Mouse (Mus musculus): Measurements from ENCODE around the gene Kiz. TPM values are rescaled to one million over a fixed set of nuclear protein-coding genes. Genes with fewer than 3 reads are reported as not detected.

Kiz gene
- polyA plus RNA-seq, 1 experiment from 2014 or later, result 35.5 TPM

- Histone ChIP-seq H3K36me3 (peaks cover 8% of the 10 kb centered on the region; the same call in 1 of the 2 replicates), H3K9ac (replicated peaks) (peak overlapping the region; percentile 81), H3K4me2 (peak overlapping the region; percentile 78), H3K27ac (peak overlapping the region; percentile 99), H3K27me3 (no peaks in the 10 kb centered on the region), H3K4me1 (replicated peaks) (peaks cover 18% of the 10 kb centered on the region), H3K4me3 (replicated peaks) (peak overlapping the region; percentile 70), H3K9me3 (no peaks in the 10 kb centered on the region)
- WGBS, result 25% methylated on average over 15 of the region's 15 CpGs
- ATAC-seq (ENCODE audit: insufficient number of reproducible peaks, insufficient read depth, low FRiP score, low TSS enrichment, low read depth), result no peak
These were observed 158.6 kb downstream of the Kiz start for GRCm38 (mm10) chr2:147014101-147014886.

Other genes starting within 250 kb of the Kiz start
- gene Xrn2, start 157.1 kb downstream of the Kiz start, polyA plus RNA-seq (2016; fragmentation: Nextera tagmentation; extraction: Ambion mirVana), result 93.4 and 95.3 TPM in 2 replicates
- not detected in 2 replicates for gene Nkx2-4, start 229.6 kb downstream of the Kiz start, polyA plus RNA-seq (2016; fragmentation: Nextera tagmentation; extraction: Ambion mirVana)

Measured in limb, embryonic 12.5 days (tissue).